Mouse (Mus musculus) subcutaneous adipose tissue, adult 2 months (tissue): ENCODE data around the gene Fndc3a. TPM values are rescaled to one million over a fixed set of nuclear protein-coding genes. Genes with fewer than 3 reads are reported as not detected.

Experiments
- polyA plus RNA-seq: library from polyadenylated mRNA; depleted of rRNA; stranded (reverse); fragments of >200 nt; gene quantifications from 2 replicates; pipeline ENCODE4 v1.2.3, GENCODE M21; 2012; ENCODE audit warnings: low replicate concordance; rRNA removed

The Fndc3a gene
- 20.1 and 68.5 TPM in 2 replicates for polyA plus RNA-seq

GRCm38 (mm10) chr14:72709710-72710340 is at the start of gene Fndc3a:
Gene Fndc3a, minus strand, starts transcription at chr14:72710003.

GRCm38 (mm10) chr14:72491738-72492137 is 218.1 kb downstream of the Fndc3a start, which contains the start of gene Gm9195:
Gene Gm9195, minus strand, starts transcription at chr14:72491838.

Other genes with a start within 250 kb of the Fndc3a start
- gene Gm9195, start 218.2 kb downstream of the Fndc3a start, polyA plus RNA-seq = 0.69 TPM in 1 of 2 replicates, not detected in the other